Mouse (Mus musculus): Measurements from ENCODE around the gene Gdf5. TPM values are rescaled to one million over a fixed set of nuclear protein-coding genes. Genes with fewer than 3 reads are reported as not detected.

Gene Gdf5
- polyA plus RNA-seq, 1 experiment from 2014 or later, result 1.6 TPM

GRCm38 (mm10) chr2:155946069-155946468 lies 902 bp upstream of the Gdf5 start:
- peak; percentile 18; the same call in 1 of the 2 replicates for ATAC-seq (ENCODE audit: low FRiP score, low TSS enrichment)
- H3K9ac ChIP-seq (ENCODE audit: low read length), result no peak overlapping the region
- no peaks in the 10 kb centered on the region for H3K27me3 ChIP-seq (ENCODE audit: control insufficient read depth, insufficient read depth, low read length)
- DNase-seq (ENCODE audit: low spot score), result peak; percentile 86
- H3K9me3 ChIP-seq (ENCODE audit: control insufficient read depth, low read length), result no peaks in the 10 kb centered on the region
- no peaks in the 10 kb centered on the region for H3K36me3 ChIP-seq (ENCODE audit: control insufficient read depth, insufficient read depth, low read length)
- H3K4me2 ChIP-seq (replicated peaks; ENCODE audit: low read depth), result no peak overlapping the region
- H3K27ac ChIP-seq (replicated peaks), result no peak overlapping the region
- 5% methylated on average over 7 of the region's 7 CpGs for WGBS
- H3K4me3 ChIP-seq (ENCODE audit: low read depth, low read length), result no peak overlapping the region
- TF ChIP-seq CTCF (IDR thresholded peaks at IDR 0.05; ENCODE audit: low read depth), result peak; percentile 91
- no peak for TF ChIP-seq EP300 (optimal IDR thresholded peaks at IDR 0.05)
- peaks cover 2% of the 10 kb centered on the region; the same call in 1 of the 2 replicates for H3K4me1 ChIP-seq (replicated peaks; ENCODE audit: control insufficient read depth, insufficient read depth)

- Histone ChIP-seq H3K4me1 (replicated peaks; ENCODE audit: control insufficient read depth, insufficient read depth) (peaks cover 2% of the 10 kb centered on the region; the same call in 1 of the 2 replicates), H3K4me2 (replicated peaks; ENCODE audit: low read depth) (no peak overlapping the region), H3K4me3 (ENCODE audit: low read depth, low read length) (no peak overlapping the region), H3K27ac (replicated peaks) (no peak overlapping the region), H3K9me3 (ENCODE audit: control insufficient read depth, low read length) (no peaks in the 10 kb centered on the region), H3K27me3 (ENCODE audit: control insufficient read depth, insufficient read depth, low read length) (no peaks in the 10 kb centered on the region), H3K9ac (ENCODE audit: low read length) (no peak overlapping the region), H3K36me3 (ENCODE audit: control insufficient read depth, insufficient read depth, low read length) (no peaks in the 10 kb centered on the region)
- DNase-seq (ENCODE audit: low spot score), result no peak
- ATAC-seq (ENCODE audit: low FRiP score, low TSS enrichment), result no peak
- 43% methylated on average over 5 of the region's 5 CpGs for WGBS
- TF ChIP-seq CTCF (IDR thresholded peaks at IDR 0.05; ENCODE audit: low read depth), result no peak
These were observed 413 bp upstream of the Gdf5 start for GRCm38 (mm10) chr2:155945580-155945979.

GRCm38 (mm10) chr2:155944685-155945084 lies 482 bp downstream of the Gdf5 start:
- no peak for TF ChIP-seq EP300 (optimal IDR thresholded peaks at IDR 0.05)
- TF ChIP-seq CTCF (IDR thresholded peaks at IDR 0.05; ENCODE audit: low read depth), result no peak
- Histone ChIP-seq H3K9ac (ENCODE audit: low read length) (no peak overlapping the region), H3K4me1 (replicated peaks; ENCODE audit: control insufficient read depth, insufficient read depth) (peaks cover 2% of the 10 kb centered on the region; the same call in 1 of the 2 replicates), H3K27ac (replicated peaks) (no peak overlapping the region), H3K36me3 (ENCODE audit: control insufficient read depth, insufficient read depth, low read length) (no peaks in the 10 kb centered on the region), H3K27me3 (ENCODE audit: control insufficient read depth, insufficient read depth, low read length) (no peaks in the 10 kb centered on the region), H3K4me3 (ENCODE audit: low read depth, low read length) (no peak overlapping the region), H3K4me2 (replicated peaks; ENCODE audit: low read depth) (peak overlapping the region; percentile 21), H3K9me3 (ENCODE audit: control insufficient read depth, low read length) (no peaks in the 10 kb centered on the region)
- DNase-seq (ENCODE audit: low spot score), result no peak
- ATAC-seq (ENCODE audit: low FRiP score, low TSS enrichment), result no peak
- 77% methylated on average over 4 of the region's 4 CpGs for WGBS

GRCm38 (mm10) chr2:155943463-155943862 lies 1.7 kb downstream of the Gdf5 start:
- Histone ChIP-seq H3K4me3 (ENCODE audit: low read depth, low read length) (no peak overlapping the region), H3K36me3 (ENCODE audit: control insufficient read depth, insufficient read depth, low read length) (no peaks in the 10 kb centered on the region), H3K9me3 (ENCODE audit: control insufficient read depth, low read length) (no peaks in the 10 kb centered on the region), H3K4me1 (replicated peaks; ENCODE audit: control insufficient read depth, insufficient read depth) (peaks cover 2% of the 10 kb centered on the region; the same call in 1 of the 2 replicates), H3K27ac (replicated peaks) (no peak overlapping the region), H3K4me2 (replicated peaks; ENCODE audit: low read depth) (peak overlapping the region; percentile 32), H3K9ac (ENCODE audit: low read length) (no peak overlapping the region), H3K27me3 (ENCODE audit: control insufficient read depth, insufficient read depth, low read length) (no peaks in the 10 kb centered on the region)
- ATAC-seq (ENCODE audit: low FRiP score, low TSS enrichment) (no peak), DNase-seq (ENCODE audit: low spot score) (no peak)
- WGBS, result 12% methylated on average over 8 of the region's 8 CpGs
- TF ChIP-seq CTCF (IDR thresholded peaks at IDR 0.05; ENCODE audit: low read depth) (no peak), EP300 (optimal IDR thresholded peaks at IDR 0.05) (no peak)

- WGBS, result 77% methylated on average over 40 of the region's 40 CpGs
- ATAC-seq (ENCODE audit: low FRiP score, low TSS enrichment) (no peak), DNase-seq (ENCODE audit: low spot score) (peak; percentile 65)
- H3K9me3 ChIP-seq (ENCODE audit: control insufficient read depth, low read length), result no peaks in the 10 kb centered on the region
- H3K9ac ChIP-seq (ENCODE audit: low read length), result no peak overlapping the region
- peaks cover 2% of the 10 kb centered on the region; the same call in 1 of the 2 replicates for H3K4me1 ChIP-seq (replicated peaks; ENCODE audit: control insufficient read depth, insufficient read depth)
- no peak overlapping the region for H3K4me2 ChIP-seq (replicated peaks; ENCODE audit: low read depth)
- H3K27ac ChIP-seq (replicated peaks), result no peak overlapping the region
- no peaks in the 10 kb centered on the region for H3K36me3 ChIP-seq (ENCODE audit: control insufficient read depth, insufficient read depth, low read length)
- no peak overlapping the region for H3K4me3 ChIP-seq (ENCODE audit: low read depth, low read length)
- TF ChIP-seq EP300 (optimal IDR thresholded peaks at IDR 0.05), result no peak
- TF ChIP-seq CTCF (IDR thresholded peaks at IDR 0.05; ENCODE audit: low read depth), result no peak
- H3K27me3 ChIP-seq (ENCODE audit: control insufficient read depth, insufficient read depth, low read length), result no peaks in the 10 kb centered on the region
These were observed 3.3 kb downstream of the Gdf5 start for GRCm38 (mm10) chr2:155941697-155942442.

- Histone ChIP-seq H3K4me3 (ENCODE audit: low read depth, low read length) (no peak within 1 kb of the TSS), H3K9ac (ENCODE audit: low read length) (no peak within 1 kb of the TSS), H3K36me3 (ENCODE audit: control insufficient read depth, insufficient read depth, low read length) (no peaks in the 10 kb centered on the region), H3K27me3 (ENCODE audit: control insufficient read depth, insufficient read depth, low read length) (no peaks in the 10 kb centered on the region), H3K9me3 (ENCODE audit: control insufficient read depth, low read length) (no peaks in the 10 kb centered on the region), H3K4me2 (replicated peaks; ENCODE audit: low read depth) (no peak within 1 kb of the TSS), H3K27ac (replicated peaks) (no peak within 1 kb of the TSS), H3K4me1 (replicated peaks; ENCODE audit: control insufficient read depth, insufficient read depth) (peaks cover 2% of the 10 kb centered on the region; the same call in 1 of the 2 replicates)
- 91% methylated on average over 3 of the region's 3 CpGs for WGBS
- no peak for DNase-seq (ENCODE audit: low spot score)
- TF ChIP-seq EP300 (optimal IDR thresholded peaks at IDR 0.05) (no peak), CTCF (IDR thresholded peaks at IDR 0.05; ENCODE audit: low read depth) (no peak)
- no peak for ATAC-seq (ENCODE audit: low FRiP score, low TSS enrichment)
These were observed 4.5 kb downstream of the Gdf5 start, which contains the start of gene Gm15557 for GRCm38 (mm10) chr2:155940681-155941080. Gene Gm15557, plus strand, starts transcription at chr2:155940728.

All from stomach, postnatal 0 days (tissue).